Mouse (Mus musculus) kidney, postnatal 0 days (tissue): Measurements from ENCODE around the gene Nrp1. TPM values are rescaled to one million over a fixed set of nuclear protein-coding genes. Genes with fewer than 3 reads are reported as not detected.
A peak's percentile ranks its signal among the peaks of the same experiment; 100 is the strongest.

Experiments used
- ATAC-seq: fragments of 200-750 bp; cut with Nextera tagmentation; replicated peaks from 2 replicates; pipeline ENCODE4 v1.8.0; 2017; ENCODE audit warnings: low read depth, moderate number of reproducible peaks, moderate TSS enrichment, moderate library complexity; ENCODE audit not compliant: low FRiP score
- DNase-seq: peaks from one replicate; pipeline ENCODE4 v3.0.0-alpha.2; 2016; ENCODE audit warnings: low spot score
- H3K27ac ChIP-seq: fragments of 300-500 bp; sonication (generic); 2 replicates; pipeline ENCODE4 v1.5.1; 2014; ENCODE audit warnings: mild to moderate bottlenecking
- H3K27me3 ChIP-seq: fragments of 300-500 bp; sonication (generic); 2 replicates; pipeline ENCODE4 v1.6.1; 2014; ENCODE audit warnings: low read length, mixed read lengths; ENCODE audit not compliant: insufficient read depth
- H3K36me3 ChIP-seq: fragments of 300-500 bp; sonication (generic); 2 replicates; pipeline ENCODE4 v1.6.1; 2014; ENCODE audit warnings: low read length, mixed read lengths; ENCODE audit not compliant: insufficient read depth
- H3K4me1 ChIP-seq: fragments of 300-500 bp; sonication (generic); replicated peaks from 2 replicates; pipeline ENCODE4 v1.6.1; 2014; ENCODE audit warnings: antibody characterized with exemption, low read length, mixed read lengths; ENCODE audit not compliant: insufficient read depth
- H3K4me2 ChIP-seq: fragments of 300-500 bp; sonication (generic); 2 replicates; pipeline ENCODE4 v1.6.1; 2014; ENCODE audit warnings: mild to moderate bottlenecking, low read length, moderate library complexity, mixed read lengths
- H3K4me3 ChIP-seq: fragments of 300-500 bp; sonication (generic); replicated peaks from 2 replicates; pipeline ENCODE4 v1.5.1; 2014; ENCODE audit warnings: low read depth, low read length
- H3K9ac ChIP-seq: fragments of 300-500 bp; sonication (generic); 2 replicates; pipeline ENCODE4 v1.6.1; 2014; ENCODE audit warnings: low read depth, low read length
- H3K9me3 ChIP-seq: fragments of 300-500 bp; sonication (generic); replicated peaks from 2 replicates; pipeline ENCODE4 v1.6.1; 2016; ENCODE audit warnings: low read length, inconsistent platforms, mixed read lengths
- CTCF ChIP-seq: IDR thresholded peaks from 2 replicates; pipeline ENCODE4 v1.5.1; 2016; ENCODE audit warnings: antibody characterized with exemption, low read depth, mild to moderate bottlenecking, moderate library complexity
- WGBS: fragments of 180-500 bp; shearing (Covaris S2); extraction: QIAGEN DNeasy Blood & Tissue Kit; methylation state at CpG from one replicate; pipeline ENCODE4 v1.1.7; 2014; 5-methylcytosine and 5-hydroxymethylcytosine counted together
- polyA plus RNA-seq: library from polyadenylated mRNA; unstranded; fragments of >200 nt; fragmentation: Nextera tagmentation; extraction: Ambion mirVana; gene quantifications from 2 replicates; pipeline ENCODE4 v1.2.1, GENCODE M21; 2015

The Nrp1 gene
- polyA plus RNA-seq, 1 experiment from 2014 or later = 98.4 TPM

DNA sequence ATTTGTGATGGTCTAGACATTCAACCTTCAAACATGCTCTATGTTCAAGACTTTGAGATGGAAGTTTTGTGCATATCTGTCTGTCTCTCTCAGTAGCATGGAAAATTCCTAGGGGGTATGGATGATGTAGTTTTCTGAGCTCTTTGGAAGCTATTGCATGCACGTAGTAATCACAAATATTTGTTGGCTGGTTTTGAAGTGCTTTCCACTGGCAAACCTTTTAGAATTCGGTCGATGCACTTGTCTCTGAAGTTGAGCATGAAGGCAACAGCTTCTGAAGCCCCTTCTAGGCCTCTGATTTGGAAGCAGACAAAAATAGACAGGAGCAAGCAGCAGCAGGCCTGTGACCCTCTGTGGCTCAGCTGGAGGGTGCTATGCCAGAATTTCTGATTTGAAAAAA is 18.9 kb upstream of the Nrp1 start:
- no peak overlapping the region for H3K4me3 ChIP-seq
- H3K27me3 ChIP-seq = no peaks in the 10 kb centered on the region
- no peak overlapping the region for H3K9ac ChIP-seq
- TF ChIP-seq CTCF = no peak
- H3K4me1 ChIP-seq = no peaks in the 10 kb centered on the region
- WGBS = 88% methylated on average over 3 of the region's 3 CpGs
- DNase-seq (no peak), ATAC-seq (no peak)
- H3K27ac ChIP-seq = no peak overlapping the region
- H3K36me3 ChIP-seq = no peaks in the 10 kb centered on the region
- H3K4me2 ChIP-seq = no peak overlapping the region
- no peaks in the 10 kb centered on the region for H3K9me3 ChIP-seq

- ATAC-seq (no peak), DNase-seq (no peak)
- Histone ChIP-seq H3K9ac (no peak overlapping the region), H3K4me3 (no peak overlapping the region), H3K36me3 (no peaks in the 10 kb centered on the region), H3K4me2 (no peak overlapping the region), H3K27me3 (no peaks in the 10 kb centered on the region), H3K9me3 (no peaks in the 10 kb centered on the region), H3K4me1 (no peaks in the 10 kb centered on the region), H3K27ac (no peak overlapping the region)
- TF ChIP-seq CTCF = no peak
Measured at GRCm38 (mm10) chr8:128350405-128350804, 8.0 kb upstream of the Nrp1 start.

DNA sequence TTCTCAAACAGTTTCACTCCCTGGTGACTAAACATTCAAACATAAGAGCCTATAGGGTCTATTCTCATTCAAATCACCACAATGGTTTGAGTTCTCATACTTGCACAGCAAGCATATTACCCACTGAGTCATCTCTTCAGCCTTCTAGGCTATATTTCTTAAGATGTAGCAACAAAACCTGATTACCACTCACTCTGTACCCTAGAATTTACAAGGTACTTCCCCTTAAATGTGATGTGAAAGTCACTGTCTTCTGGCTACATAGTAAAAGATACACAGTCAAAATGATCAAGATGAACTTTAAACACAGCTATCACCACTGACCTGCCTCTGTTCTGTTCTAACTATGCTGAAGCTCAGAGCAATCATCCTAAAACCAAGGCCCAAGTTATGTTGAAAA is 7.2 kb upstream of the Nrp1 start:
- ATAC-seq = no peak
- H3K4me1 ChIP-seq = 0 out of 2 replicates have a peak, but pooled peaks cover 4% of the 10 kb centered on the region
- H3K4me3 ChIP-seq = no peak overlapping the region
- H3K27me3 ChIP-seq = no peaks in the 10 kb centered on the region
- no peaks in the 10 kb centered on the region for H3K36me3 ChIP-seq
- no peak overlapping the region for H3K27ac ChIP-seq
- no peak for DNase-seq
- H3K9me3 ChIP-seq = no peaks in the 10 kb centered on the region
- H3K9ac ChIP-seq = no peak overlapping the region
- no peak overlapping the region for H3K4me2 ChIP-seq
- no peak for TF ChIP-seq CTCF

GRCm38 (mm10) chr8:128352821-128353220 is 5.6 kb upstream of the Nrp1 start:
- WGBS = 84% methylated on average over 2 of the region's 2 CpGs

DNA sequence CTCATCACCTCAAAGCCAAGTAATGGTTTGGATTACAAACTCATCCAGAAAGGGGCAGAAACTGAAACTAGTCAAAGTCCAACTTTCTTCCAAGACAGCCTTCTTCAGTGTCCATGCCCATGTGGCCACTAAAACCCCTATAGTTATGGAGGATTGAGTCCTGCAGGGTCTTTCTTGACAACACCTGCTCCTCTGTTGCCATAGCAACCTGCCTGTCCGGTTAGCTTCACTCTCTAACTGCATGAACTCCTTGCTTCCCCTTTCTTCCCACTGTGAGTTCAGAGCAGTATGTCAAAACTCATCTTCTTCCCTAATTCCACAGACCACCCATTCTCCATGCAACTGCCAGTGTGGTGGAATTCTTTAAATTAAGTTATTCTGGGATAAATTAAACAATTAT is 4.4 kb upstream of the Nrp1 start:
- no peak for DNase-seq
- Histone ChIP-seq H3K27me3 (no peaks in the 10 kb centered on the region), H3K36me3 (no peaks in the 10 kb centered on the region), H3K9me3 (no peaks in the 10 kb centered on the region), H3K4me3 (no peak overlapping the region), H3K9ac (no peak overlapping the region), H3K4me2 (no peak overlapping the region), H3K27ac (no peak overlapping the region), H3K4me1 (peaks cover 13% of the 10 kb centered on the region; the same call in 1 of the 2 replicates)
- TF ChIP-seq CTCF = no peak
- WGBS = 38% methylated on average over 1 of the region's 1 CpGs
- no peak for ATAC-seq

More at GRCm38 (mm10) chr8:128352821-128353220, 5.6 kb upstream of the Nrp1 start:
- no peaks in the 10 kb centered on the region for H3K9me3 ChIP-seq
- H3K9ac ChIP-seq = no peak overlapping the region
- DNase-seq (no peak), ATAC-seq (no peak)
- H3K27me3 ChIP-seq = no peaks in the 10 kb centered on the region
- H3K4me2 ChIP-seq = no peak overlapping the region
- no peak overlapping the region for H3K4me3 ChIP-seq
- H3K27ac ChIP-seq = no peak overlapping the region
- TF ChIP-seq CTCF = no peak
- no peaks in the 10 kb centered on the region for H3K36me3 ChIP-seq
- peaks cover 12% of the 10 kb centered on the region; the same call in 1 of the 2 replicates for H3K4me1 ChIP-seq

GRCm38 (mm10) chr8:128355091-128355490 is 3.3 kb upstream of the Nrp1 start:
- H3K4me2 ChIP-seq = no peak overlapping the region
- DNase-seq (no peak), ATAC-seq (no peak)
- 100% methylated on average over 1 of the region's 1 CpGs for WGBS
- peaks cover 13% of the 10 kb centered on the region; the same call in 1 of the 2 replicates for H3K4me1 ChIP-seq
- H3K36me3 ChIP-seq = no peaks in the 10 kb centered on the region
- H3K9ac ChIP-seq = no peak overlapping the region
- H3K9me3 ChIP-seq = no peaks in the 10 kb centered on the region
- no peak for TF ChIP-seq CTCF
- H3K4me3 ChIP-seq = no peak overlapping the region
- no peaks in the 10 kb centered on the region for H3K27me3 ChIP-seq
- no peak overlapping the region for H3K27ac ChIP-seq

DNA sequence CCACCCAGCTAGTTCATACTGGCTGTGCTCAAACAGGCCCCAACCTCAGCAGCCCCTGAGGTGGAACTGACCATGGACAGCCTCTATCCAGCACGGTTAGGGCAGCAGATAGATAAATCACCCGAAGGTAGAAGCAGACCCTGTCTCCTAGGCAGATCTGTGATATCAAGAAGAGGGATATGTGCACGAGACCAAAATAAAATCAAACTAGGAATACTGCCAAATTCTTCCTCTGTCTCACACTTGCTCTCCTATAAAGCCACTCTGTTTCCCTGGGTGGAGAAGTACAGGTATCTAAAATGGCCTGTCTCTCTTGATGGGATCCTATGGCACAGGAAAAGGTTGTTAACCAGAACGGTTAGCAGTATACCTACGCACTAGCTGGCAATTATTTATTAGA is 2.2 kb upstream of the Nrp1 start:
- Histone ChIP-seq H3K9ac (no peak overlapping the region), H3K27ac (peak overlapping the region; percentile 92), H3K36me3 (no peaks in the 10 kb centered on the region), H3K9me3 (no peaks in the 10 kb centered on the region), H3K4me1 (peaks cover 14% of the 10 kb centered on the region; the same call in 1 of the 2 replicates), H3K4me2 (peak overlapping the region; percentile 95), H3K4me3 (no peak overlapping the region), H3K27me3 (no peaks in the 10 kb centered on the region)
- 53% methylated on average over 5 of the region's 5 CpGs for WGBS
- DNase-seq (no peak), ATAC-seq (no peak)
- no peak for TF ChIP-seq CTCF
